Mouse (Mus musculus) MEL (cell line): Measurements from ENCODE around the gene Tas2r117. TPM values are rescaled to one million over a fixed set of nuclear protein-coding genes. Genes with fewer than 3 reads are reported as not detected.

Experiments
- DNase-seq: peaks from one replicate; pipeline ENCODE4 v3.0.0; 2011; ENCODE audit warnings: low read depth, low spot score
- H3K27ac ChIP-seq: 2 replicates; pipeline ENCODE4 v1.5.1; 2012; ENCODE audit warnings: low read depth, mild to moderate bottlenecking, control low read depth, low read length, moderate library complexity; ENCODE audit not compliant: control insufficient read depth
- H3K27me3 ChIP-seq, 2 experiments: fragments of 150-350 bp in 1 of 2; sonication (generic) in 1 of 2; 2 replicates each; pipeline ENCODE4 v1.6.1; 2012; ENCODE audit warnings: low read length in 2 of 2, mild to moderate bottlenecking in 2 of 2, improper control_type of control experiment in 1 of 2, moderate library complexity in 1 of 2; ENCODE audit not compliant: insufficient read depth in 2 of 2, control insufficient read depth in 1 of 2
- H3K36me3 ChIP-seq, 2 experiments: 2 replicates each; pipeline ENCODE4 v1.6.1; 2012 to 2014; ENCODE audit warnings: low read length in 2 of 2, improper control_type of control experiment in 1 of 2, inconsistent platforms in 1 of 2, mild to moderate bottlenecking in 1 of 2; ENCODE audit not compliant: insufficient read depth in 2 of 2, control insufficient read depth in 1 of 2
- H3K4me1 ChIP-seq, 2 experiments: fragments of 150-350 bp in 1 of 2; sonication (generic) in 1 of 2; 2 replicates each; pipeline ENCODE4 v1.6.1; 2012; ENCODE audit warnings: low read length in 2 of 2, improper control_type of control experiment in 1 of 2, mild to moderate bottlenecking in 1 of 2; ENCODE audit not compliant: insufficient read depth in 2 of 2, control insufficient read depth in 1 of 2
- H3K4me3 ChIP-seq, 2 experiments: fragments of 150-350 bp in 1 of 2; sonication (generic) in 1 of 2; 2 replicates each; pipeline ENCODE4 v1.5.1; 2012; ENCODE audit warnings: low read depth in 2 of 2, low read length in 2 of 2, mild to moderate bottlenecking in 2 of 2, moderate library complexity in 2 of 2, control low read depth in 1 of 2, improper control_type of control experiment in 1 of 2; ENCODE audit not compliant: control insufficient read depth in 1 of 2, insufficient read depth in 1 of 2
- H3K79me2 ChIP-seq: 2 replicates; pipeline ENCODE4 v1.6.1; 2012; ENCODE audit warnings: mild to moderate bottlenecking, low read length, moderate library complexity; ENCODE audit not compliant: control insufficient read depth, poor library complexity, insufficient read depth
- H3K9ac ChIP-seq: 2 replicates; pipeline ENCODE4 v1.6.1; 2012; ENCODE audit warnings: low read depth, mild to moderate bottlenecking, control low read depth, low read length, moderate library complexity; ENCODE audit not compliant: control insufficient read depth, poor library complexity, severe bottlenecking
- H3K9me3 ChIP-seq: fragments of 150-350 bp; sonication (generic); replicated peaks from 2 replicates; pipeline ENCODE4 v1.6.1; 2012; ENCODE audit warnings: mild to moderate bottlenecking, low read length, improper control_type of control experiment, moderate library complexity; ENCODE audit not compliant: insufficient read depth
- BHLHE40 ChIP-seq: IDR thresholded peaks from 2 replicates; pipeline ENCODE4 v1.6.1; 2012; ENCODE audit warnings: low read depth, mild to moderate bottlenecking, inconsistent platforms, low read length, improper control_type of control experiment, borderline replicate concordance
- CHD2 ChIP-seq: IDR thresholded peaks from 2 replicates; pipeline ENCODE4 v1.6.1; 2011; ENCODE audit warnings: low read length, improper control_type of control experiment
- EP300 ChIP-seq, 2 experiments: IDR thresholded peaks; 2 replicates each; pipeline ENCODE4 v1.6.1; 2011; ENCODE audit warnings: improper control_type of control experiment in 2 of 2, low read length in 2 of 2, low read depth in 1 of 2, mild to moderate bottlenecking in 1 of 2
- GABPA ChIP-seq: IDR thresholded peaks from 2 replicates; pipeline ENCODE4 v1.6.1; 2012; ENCODE audit warnings: low read depth, mild to moderate bottlenecking, inconsistent platforms, low read length, improper control_type of control experiment, moderate library complexity
- HCFC1 ChIP-seq: IDR thresholded peaks from 2 replicates; pipeline ENCODE4 v1.6.1; 2012; ENCODE audit warnings: low read depth, mild to moderate bottlenecking, inconsistent platforms, low read length, improper control_type of control experiment, moderate library complexity
- JUND ChIP-seq: IDR thresholded peaks from 2 replicates; pipeline ENCODE4 v1.6.1; 2011; ENCODE audit warnings: low read depth, mild to moderate bottlenecking, improper control_type of control experiment, low read length
- KAT2A ChIP-seq: conservative IDR thresholded peaks from 2 replicates; pipeline ENCODE4 v1.6.1; 2012; ENCODE audit warnings: low read depth, low read length, improper control_type of control experiment, inconsistent platforms
- MAZ ChIP-seq: IDR thresholded peaks from 2 replicates; pipeline ENCODE4 v1.6.1; 2012; ENCODE audit warnings: low read depth, mild to moderate bottlenecking, inconsistent platforms, low read length, improper control_type of control experiment
- MEF2A ChIP-seq: IDR thresholded peaks from 2 replicates; pipeline ENCODE4 v1.6.1; 2014; ENCODE audit warnings: low read depth, mild to moderate bottlenecking, inconsistent platforms, low read length, improper control_type of control experiment; ENCODE audit not compliant: poor library complexity, insufficient replicate concordance, severe bottlenecking; ENCODE audit errors: extremely low read depth
- MXI1 ChIP-seq: IDR thresholded peaks from 2 replicates; pipeline ENCODE4 v1.6.1; 2011; ENCODE audit warnings: mild to moderate bottlenecking, low read depth, low read length, improper control_type of control experiment
- POLR2A ChIP-seq, 2 experiments: IDR thresholded peaks; 2 replicates each; pipeline ENCODE4 v1.6.1; 2011 to 2012; ENCODE audit warnings: low read length in 2 of 2, mild to moderate bottlenecking in 2 of 2, control low read depth in 1 of 2, improper control_type of control experiment in 1 of 2, low read depth in 1 of 2, moderate library complexity in 1 of 2; ENCODE audit not compliant: control insufficient read depth in 1 of 2, insufficient read depth in 1 of 2, poor library complexity in 1 of 2
- POLR2AphosphoS2 ChIP-seq: IDR thresholded peaks from 2 replicates; pipeline ENCODE4 v1.6.1; 2011; ENCODE audit warnings: low read length, improper control_type of control experiment
- RAD21 ChIP-seq: IDR thresholded peaks from 2 replicates; pipeline ENCODE4 v1.6.1; 2011; ENCODE audit warnings: mild to moderate bottlenecking, low read depth, low read length, improper control_type of control experiment
- SIN3A ChIP-seq: IDR thresholded peaks from 2 replicates; pipeline ENCODE4 v1.6.1; 2012; ENCODE audit warnings: low read length, improper control_type of control experiment, inconsistent platforms
- TBP ChIP-seq: IDR thresholded peaks from 2 replicates; pipeline ENCODE4 v1.8.0; 2011; ENCODE audit warnings: low read depth, low read length, improper control_type of control experiment
- USF2 ChIP-seq, 2 experiments: IDR thresholded peaks; 2 replicates each; pipeline ENCODE4 v1.6.1; 2011 to 2012; ENCODE audit warnings: improper control_type of control experiment in 2 of 2, low read length in 2 of 2, borderline replicate concordance in 1 of 2, inconsistent platforms in 1 of 2, low read depth in 1 of 2, mild to moderate bottlenecking in 1 of 2; ENCODE audit not compliant: insufficient read depth in 1 of 2
- ZNF384 ChIP-seq: IDR thresholded peaks from 2 replicates; pipeline ENCODE4 v1.6.1; 2012; ENCODE audit warnings: low read depth, mild to moderate bottlenecking, inconsistent platforms, low read length, improper control_type of control experiment
- polyA plus RNA-seq, 2 experiments: library from polyadenylated mRNA; stranded (reverse) in 1 of 2; unstranded in 1 of 2; fragments of >175 nt in 1 of 2; fragments of >200 nt in 1 of 2; gene quantifications; 2 replicates each; pipeline versions ENCODE4 v1.2.1 to v1.2.4; 2012; ENCODE audit warnings: low replicate concordance in 2 of 2, low read depth in 1 of 2; ENCODE audit not compliant: insufficient read length in 2 of 2, insufficient read depth in 1 of 2, missing spikeins in 1 of 2
- total RNA-seq: library from RNA; depleted of rRNA; stranded (reverse); fragments of 300-350 nt; gene quantifications from 2 replicates; pipeline ENCODE4 v1.2.3, GENCODE M21; 2012

The Tas2r117 gene
- total and polyA plus RNA-seq, 3 experiments: not detected

DNA sequence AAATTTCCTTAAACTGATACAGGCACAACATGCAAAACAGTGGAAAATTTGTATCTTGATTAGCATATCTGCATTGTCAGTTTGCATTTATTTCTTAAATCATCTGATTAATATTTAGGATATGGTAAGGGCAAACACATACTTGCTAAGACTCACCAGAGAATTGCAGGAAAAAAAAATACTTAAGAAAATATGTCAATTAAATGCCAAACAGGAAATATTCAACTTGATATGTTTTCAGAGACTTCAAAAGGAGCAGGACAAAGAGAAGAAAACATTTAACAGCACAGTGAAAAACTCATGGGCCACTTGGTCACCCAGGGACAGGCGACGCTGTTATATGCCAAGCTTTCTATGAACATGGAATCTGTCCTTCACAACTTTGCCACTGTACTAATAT lies 40.8 kb upstream of the Tas2r117 start, which contains the start of gene Tas2r102:
TSS of gene Tas2r102 (plus strand) at position 301 of the 400 bp plus-strand sequence.
- H3K9me3 ChIP-seq: no peaks in the 10 kb centered on the region
- H3K4me3 ChIP-seq: no peak within 1 kb of the TSS
- H3K4me1 ChIP-seq: no peaks in the 10 kb centered on the region
- DNase-seq: no peak
- H3K27ac ChIP-seq: no peak within 1 kb of the TSS
- TF ChIP-seq SIN3A (no peak), POLR2A (IDR thresholded peaks at IDR 0.05; ENCODE audit: control insufficient read depth in 1 of 2, insufficient read depth in 1 of 2, low read depth in 1 of 2, low read length in 2 of 2, poor library complexity in 1 of 2) (no peak), HCFC1 (no peak), USF2 (IDR thresholded peaks at IDR 0.05; ENCODE audit: borderline replicate concordance in 1 of 2, insufficient read depth in 1 of 2, low read depth in 1 of 2, low read length in 2 of 2) (no peak), MEF2A (no peak), MAZ (no peak), BHLHE40 (no peak)
- H3K36me3 ChIP-seq: no peaks in the 10 kb centered on the region
- no peaks in the 10 kb centered on the region for H3K27me3 ChIP-seq
- H3K9ac ChIP-seq: no peak within 1 kb of the TSS
- no peaks in the 10 kb centered on the region for H3K79me2 ChIP-seq

DNA sequence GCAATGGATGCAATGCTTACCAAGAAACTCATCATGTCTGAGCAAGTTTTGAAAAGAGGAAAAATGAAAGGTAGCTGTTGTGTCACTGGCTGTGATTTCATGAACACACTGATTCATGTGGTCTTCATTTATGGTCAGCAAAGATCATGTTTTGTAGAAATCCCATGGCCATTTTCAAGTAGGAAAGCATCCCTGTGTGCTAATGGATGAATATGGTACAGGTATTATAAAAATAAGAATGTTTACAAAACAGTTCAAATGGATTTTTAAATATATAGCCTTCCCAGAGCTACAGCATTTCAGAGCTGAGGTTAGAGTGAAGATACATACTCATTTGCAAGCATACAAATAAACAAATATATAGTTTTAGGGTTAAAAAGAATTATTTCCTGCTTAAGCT lies 24.6 kb upstream of the Tas2r117 start, which contains the start of gene Tas2r136:
TSS of gene Tas2r136 (minus strand) at position 101 of the 400 bp plus-strand sequence.
- Histone ChIP-seq H3K27ac (no peak within 1 kb of the TSS), H3K79me2 (no peaks in the 10 kb centered on the region), H3K9ac (no peak within 1 kb of the TSS), H3K4me1 (no peaks in the 10 kb centered on the region), H3K27me3 (no peaks in the 10 kb centered on the region), H3K36me3 (no peaks in the 10 kb centered on the region), H3K4me3 (no peak within 1 kb of the TSS), H3K9me3 (no peaks in the 10 kb centered on the region)
- TF ChIP-seq KAT2A (no peak), CHD2 (no peak), JUND (no peak), MAZ (no peak), POLR2AphosphoS2 (no peak), MXI1 (no peak), EP300 (IDR thresholded peaks at IDR 0.05; ENCODE audit: low read depth in 1 of 2, low read length in 2 of 2) (no peak), ZNF384 (no peak), GABPA (no peak), RAD21 (no peak), BHLHE40 (no peak), TBP (no peak)
- DNase-seq: no peak
